Mouse (Mus musculus): ENCODE data around the gene Sptb.

Gene Sptb

GRCm38 (mm10) chr12:76541475-76541874 is 168.9 kb downstream of the Sptb start:
- DNase-seq (ENCODE audit: low spot score): no peak

- no peak for DNase-seq (ENCODE audit: low spot score)
Observed at GRCm38 (mm10) chr12:76540701-76541221, 169.6 kb downstream of the Sptb start.

GRCm38 (mm10) chr12:76540169-76540568 is 170.2 kb downstream of the Sptb start:
- no peak for DNase-seq (ENCODE audit: low spot score)

GRCm38 (mm10) chr12:76537434-76537833 is 172.9 kb downstream of the Sptb start:
- no peak for DNase-seq (ENCODE audit: low spot score)

- DNase-seq (ENCODE audit: low spot score): no peak
Observed at GRCm38 (mm10) chr12:76536591-76537153, 173.7 kb downstream of the Sptb start.

GRCm38 (mm10) chr12:76535471-76535900 is 174.9 kb downstream of the Sptb start:
- DNase-seq (ENCODE audit: low spot score): no peak

- peak; percentile 55 for DNase-seq (ENCODE audit: low spot score)
Observed at GRCm38 (mm10) chr12:76534641-76535283, 175.6 kb downstream of the Sptb start.

GRCm38 (mm10) chr12:76534233-76534632 is 176.1 kb downstream of the Sptb start:
- no peak for DNase-seq (ENCODE audit: low spot score)

- DNase-seq (ENCODE audit: low spot score): peak; percentile 81
Observed at GRCm38 (mm10) chr12:76533377-76534222, 176.7 kb downstream of the Sptb start.

- peak; percentile 64 for DNase-seq (ENCODE audit: low spot score)
Observed at GRCm38 (mm10) chr12:76532926-76533376, 177.4 kb downstream of the Sptb start.

GRCm38 (mm10) chr12:76531986-76532925 is 178.1 kb downstream of the Sptb start:
- peak; percentile 58 for DNase-seq (ENCODE audit: low spot score)

- DNase-seq (ENCODE audit: low spot score): no peak
Observed at GRCm38 (mm10) chr12:76530580-76531139, 179.7 kb downstream of the Sptb start, which contains the start of gene Plekhg3. Gene Plekhg3, plus strand, starts transcription at chr12:76530891.

Data from embryo, embryonic 10.5 days (tissue).